Mouse (Mus musculus) midbrain, embryonic 14.5 days (tissue): Measurements from ENCODE around the gene Tpst2. TPM values are rescaled to one million over a fixed set of nuclear protein-coding genes. Genes with fewer than 3 reads are reported as not detected.

ENCODE experiments used
- ATAC-seq: fragments of 200-750 bp; cut with Nextera tagmentation; 2 replicates; pipeline ENCODE4 v1.8.0; 2017; ENCODE audit warnings: moderate number of reproducible peaks, moderate library complexity; ENCODE audit not compliant: low FRiP score, low TSS enrichment
- DNase-seq: peaks from one replicate; pipeline ENCODE4 v3.0.0-alpha.2; 2015
- H3K27ac ChIP-seq: fragments of 300-500 bp; sonication (generic); replicated peaks from 2 replicates; pipeline ENCODE4 v1.5.1; 2014; ENCODE audit warnings: mild to moderate bottlenecking, low read depth, low read length, moderate library complexity
- H3K27me3 ChIP-seq: fragments of 300-500 bp; sonication (generic); 2 replicates; pipeline ENCODE4 v1.6.1; 2014; ENCODE audit warnings: low read length, control low read depth, mixed read lengths; ENCODE audit not compliant: control insufficient read depth, insufficient read depth
- H3K36me3 ChIP-seq: fragments of 300-500 bp; sonication (generic); 2 replicates; pipeline ENCODE4 v1.6.1; 2014; ENCODE audit warnings: low read length, control low read depth; ENCODE audit not compliant: control insufficient read depth, insufficient read depth
- H3K4me1 ChIP-seq: fragments of 300-500 bp; sonication (generic); 2 replicates; pipeline ENCODE4 v1.6.1; 2014; ENCODE audit warnings: mild to moderate bottlenecking, antibody characterized with exemption, low read length, control low read depth; ENCODE audit not compliant: control insufficient read depth, insufficient read depth
- H3K4me2 ChIP-seq: fragments of 300-500 bp; sonication (generic); 2 replicates; pipeline ENCODE4 v1.6.1; 2014; ENCODE audit warnings: mild to moderate bottlenecking, low read length, moderate library complexity
- H3K4me3 ChIP-seq: fragments of 300-500 bp; sonication (generic); replicated peaks from 2 replicates; pipeline ENCODE4 v1.5.1; 2014; ENCODE audit warnings: low read depth, low read length
- H3K9ac ChIP-seq: fragments of 300-500 bp; sonication (generic); replicated peaks from 2 replicates; pipeline ENCODE4 v1.6.1; 2014; ENCODE audit warnings: mild to moderate bottlenecking, low read length, moderate library complexity
- H3K9me3 ChIP-seq: fragments of 300-500 bp; sonication (generic); 2 replicates; pipeline ENCODE4 v1.6.1; 2016; ENCODE audit warnings: low read length, control low read depth, mixed read lengths; ENCODE audit not compliant: control insufficient read depth
- WGBS: fragments of 180-500 bp; shearing (Covaris S2); extraction: QIAGEN DNeasy Blood & Tissue Kit; methylation state at CpG from one replicate; pipeline ENCODE4 v1.1.7; 2014; 5-methylcytosine and 5-hydroxymethylcytosine counted together
- polyA plus RNA-seq: library from polyadenylated mRNA; unstranded; fragments of >200 nt; fragmentation: Nextera tagmentation; extraction: Ambion mirVana; gene quantifications from 2 replicates; pipeline ENCODE4 v1.2.1, GENCODE M21; 2014

Tpst2 gene
- polyA plus RNA-seq, 1 experiment from 2014 or later: 26.4 TPM

DNA sequence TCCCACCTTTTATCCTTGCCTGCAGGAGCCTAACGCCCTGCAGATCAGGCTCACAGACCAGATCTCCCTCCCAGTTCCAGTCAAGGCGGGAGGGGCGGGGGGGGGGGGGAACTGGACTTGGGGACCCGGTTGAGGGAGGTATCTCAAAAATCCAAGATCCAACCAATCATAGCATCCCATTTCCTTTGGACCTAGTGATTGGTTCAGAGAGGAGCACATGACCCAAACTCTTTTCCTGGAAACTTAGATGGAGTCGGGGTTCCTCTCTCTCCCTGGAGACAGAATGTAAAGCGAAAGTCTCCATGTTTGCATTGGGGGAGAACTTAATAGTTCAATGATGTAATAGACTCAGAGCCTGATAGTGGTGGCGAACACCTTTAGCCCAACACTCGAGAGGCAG is 29.1 kb upstream of the Tpst2 start:
- Histone ChIP-seq H3K9me3 (no peaks in the 10 kb centered on the region), H3K36me3 (no peaks in the 10 kb centered on the region), H3K4me3 (no peak overlapping the region), H3K9ac (no peak overlapping the region), H3K27ac (no peak overlapping the region), H3K4me2 (no peak overlapping the region), H3K4me1 (no peaks in the 10 kb centered on the region), H3K27me3 (no peaks in the 10 kb centered on the region)
- WGBS: 44% methylated on average over 8 of the region's 8 CpGs
- no peak for DNase-seq
- ATAC-seq: no peak

DNA sequence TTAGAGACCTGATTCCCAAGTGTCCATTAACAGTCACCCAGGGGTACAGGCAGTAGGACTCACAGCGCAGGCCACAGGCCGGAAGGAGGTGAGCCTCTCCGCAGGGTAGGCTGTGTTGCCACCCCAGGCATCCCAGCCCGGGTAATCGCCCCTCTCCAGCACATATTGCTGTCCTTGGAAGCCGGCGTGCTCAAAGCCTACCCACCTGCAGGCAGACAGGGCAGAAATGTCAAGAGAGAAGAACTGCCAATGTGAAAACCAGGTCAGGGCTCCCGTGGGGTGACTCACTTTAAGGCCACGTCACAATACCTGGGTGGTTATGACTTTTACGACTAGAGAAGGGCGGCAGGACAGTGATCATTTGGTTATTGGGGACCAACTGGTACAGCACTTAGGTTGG is 27.4 kb upstream of the Tpst2 start:
- 92% methylated on average over 11 of the region's 11 CpGs for WGBS
- Histone ChIP-seq H3K9me3 (no peaks in the 10 kb centered on the region), H3K27ac (no peak overlapping the region), H3K27me3 (no peaks in the 10 kb centered on the region), H3K36me3 (no peaks in the 10 kb centered on the region), H3K4me2 (no peak overlapping the region), H3K4me1 (0 out of 2 replicates have a peak, but pooled peaks cover 2% of the 10 kb centered on the region), H3K9ac (no peak overlapping the region), H3K4me3 (no peak overlapping the region)
- ATAC-seq (no peak), DNase-seq (no peak)

DNA sequence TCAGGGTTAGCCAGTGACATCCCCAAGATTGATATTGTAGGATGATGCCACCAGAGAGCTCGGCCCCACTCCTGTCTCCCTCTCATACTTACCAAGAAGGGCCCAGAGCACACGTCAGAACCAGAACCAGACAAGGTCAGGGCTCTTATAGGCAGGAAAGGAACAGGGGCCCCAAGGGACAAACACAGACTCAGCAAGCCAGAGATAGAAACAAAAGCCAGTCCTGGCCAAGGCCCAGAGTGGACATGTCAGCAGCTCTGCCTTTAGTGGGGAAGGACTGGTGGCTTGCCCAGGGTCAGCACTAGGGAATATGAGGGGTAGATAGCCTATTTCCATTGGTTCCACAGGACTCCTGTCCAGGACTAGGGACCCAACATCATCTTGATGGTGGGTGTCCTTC is 24.1 kb upstream of the Tpst2 start, which contains the start of gene Cryba4:
Gene Cryba4 (minus strand): TSS at position 119 of the 400 bp plus-strand sequence.
- H3K36me3 ChIP-seq: no peaks in the 10 kb centered on the region
- WGBS: 85% methylated on average over 2 of the region's 2 CpGs
- H3K4me2 ChIP-seq: no peak within 1 kb of the TSS
- H3K27ac ChIP-seq: no peak within 1 kb of the TSS
- DNase-seq: no peak
- H3K9ac ChIP-seq: no peak within 1 kb of the TSS
- no peaks in the 10 kb centered on the region for H3K9me3 ChIP-seq
- ATAC-seq: no peak
- 0 out of 2 replicates have a peak, but pooled peaks cover 2% of the 10 kb centered on the region for H3K4me1 ChIP-seq
- H3K4me3 ChIP-seq: no peak within 1 kb of the TSS
- no peaks in the 10 kb centered on the region for H3K27me3 ChIP-seq

DNA sequence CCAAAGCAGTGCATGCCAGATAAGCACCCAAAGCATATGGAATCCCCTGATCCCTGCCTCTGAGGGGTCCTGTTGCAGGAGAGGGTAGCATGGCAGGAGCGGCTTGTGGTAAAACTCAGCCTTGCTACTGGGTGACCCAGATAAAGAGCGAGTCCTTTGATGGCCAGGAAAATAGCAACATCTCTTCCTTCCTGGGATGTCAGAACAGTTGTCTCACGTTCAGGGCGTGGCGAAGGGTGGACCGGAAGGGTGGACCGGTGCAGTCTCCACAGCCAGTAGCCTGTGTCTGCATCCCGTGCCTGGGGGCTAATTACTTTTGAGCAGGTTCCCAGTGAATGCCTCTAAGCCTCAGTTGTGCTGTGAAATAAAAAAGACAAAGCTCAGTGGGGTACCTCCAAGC is 23.3 kb upstream of the Tpst2 start:
- Histone ChIP-seq H3K27me3 (no peaks in the 10 kb centered on the region), H3K4me2 (no peak overlapping the region), H3K36me3 (no peaks in the 10 kb centered on the region), H3K4me3 (no peak overlapping the region), H3K9ac (no peak overlapping the region), H3K9me3 (no peaks in the 10 kb centered on the region), H3K27ac (no peak overlapping the region), H3K4me1 (0 out of 2 replicates have a peak, but pooled peaks cover 2% of the 10 kb centered on the region)
- ATAC-seq (no peak), DNase-seq (no peak)
- 21% methylated on average over 8 of the region's 8 CpGs for WGBS

DNA sequence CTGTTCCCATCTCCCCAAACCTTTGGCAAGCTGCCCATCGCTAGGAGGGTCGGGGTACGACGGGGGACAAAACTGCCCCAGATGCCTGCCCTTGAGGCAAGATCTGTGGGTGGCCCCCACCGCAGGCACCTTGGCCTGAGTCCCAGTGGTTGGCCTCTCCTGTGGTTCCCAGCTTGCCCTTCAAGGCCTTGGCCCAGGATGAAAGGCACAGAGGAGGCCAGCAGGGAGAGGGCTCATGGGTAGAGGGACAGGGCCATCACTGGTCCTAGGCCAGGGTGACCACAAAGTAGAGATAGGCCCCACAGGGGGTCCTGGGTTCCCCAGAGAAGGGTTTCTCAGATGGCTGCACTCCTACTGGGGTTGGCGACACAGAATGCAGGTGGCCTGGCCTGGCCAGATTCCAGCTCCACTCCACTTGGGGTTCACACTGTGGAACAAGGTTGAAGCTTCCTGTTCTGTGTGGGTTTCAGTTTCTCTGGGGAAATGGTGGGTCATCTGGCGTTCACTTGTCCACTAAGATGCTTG is 22.1 kb upstream of the Tpst2 start:
- Histone ChIP-seq H3K4me3 (no peak overlapping the region), H3K4me1 (0 out of 2 replicates have a peak, but pooled peaks cover 2% of the 10 kb centered on the region), H3K4me2 (no peak overlapping the region), H3K9ac (no peak overlapping the region), H3K27me3 (no peaks in the 10 kb centered on the region), H3K36me3 (no peaks in the 10 kb centered on the region), H3K27ac (no peak overlapping the region), H3K9me3 (no peaks in the 10 kb centered on the region)
- DNase-seq (no peak), ATAC-seq (no peak)
- WGBS: 74% methylated on average over 7 of the region's 7 CpGs

DNA sequence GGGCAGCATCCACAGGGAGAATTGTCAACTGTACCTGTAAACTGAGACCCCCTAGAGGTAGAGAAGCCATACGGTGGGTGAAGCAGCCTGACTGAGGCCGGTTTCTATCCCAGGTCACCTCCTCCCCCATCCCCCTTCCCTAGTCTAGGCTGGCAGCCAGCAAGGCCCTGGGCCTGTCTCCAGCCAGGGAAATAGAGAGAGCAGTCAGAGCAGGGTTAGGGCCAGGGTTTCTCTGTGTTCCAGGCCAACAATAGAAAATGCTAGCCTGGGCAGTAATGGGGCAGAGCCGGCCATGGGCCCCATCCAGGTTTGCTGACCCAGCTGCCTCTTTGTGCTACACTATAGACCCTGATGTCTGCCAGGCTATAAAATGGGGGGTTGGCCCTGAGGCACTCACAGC is 21.1 kb upstream of the Tpst2 start, which contains the start of gene Crybb1:
Gene Crybb1 (plus strand): TSS at position 390 of the 400 bp plus-strand sequence.
- no peaks in the 10 kb centered on the region for H3K36me3 ChIP-seq
- 46% methylated on average over 3 of the region's 3 CpGs for WGBS
- H3K4me1 ChIP-seq: 0 out of 2 replicates have a peak, but pooled peaks cover 2% of the 10 kb centered on the region
- no peak within 1 kb of the TSS for H3K4me2 ChIP-seq
- no peak within 1 kb of the TSS for H3K4me3 ChIP-seq
- no peak within 1 kb of the TSS for H3K27ac ChIP-seq
- no peak within 1 kb of the TSS for H3K9ac ChIP-seq
- no peaks in the 10 kb centered on the region for H3K27me3 ChIP-seq
- no peak for ATAC-seq
- no peaks in the 10 kb centered on the region for H3K9me3 ChIP-seq
- DNase-seq: no peak

DNA sequence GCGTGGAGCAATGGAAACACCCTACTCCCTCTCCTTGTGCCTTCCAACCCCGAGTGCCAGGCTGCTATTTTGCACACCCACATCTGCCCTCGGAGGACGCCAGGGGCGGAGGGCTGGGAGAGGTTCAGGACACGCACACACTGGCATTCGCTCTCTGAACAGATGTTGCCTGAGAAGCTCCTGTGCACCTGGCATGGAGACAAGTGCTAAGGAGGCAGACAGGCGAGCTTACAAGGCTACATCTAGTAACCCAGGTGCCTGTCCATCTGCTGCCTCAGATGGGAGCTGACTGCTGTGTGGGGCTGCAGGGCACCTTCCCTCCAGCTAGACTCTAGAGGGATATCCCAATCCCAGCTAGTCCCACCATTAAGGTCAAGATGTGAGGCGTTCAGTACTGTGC is 20.0 kb upstream of the Tpst2 start:
- Histone ChIP-seq H3K4me2 (no peak overlapping the region), H3K27ac (no peak overlapping the region), H3K4me3 (no peak overlapping the region), H3K27me3 (no peaks in the 10 kb centered on the region), H3K9me3 (no peaks in the 10 kb centered on the region), H3K4me1 (0 out of 2 replicates have a peak, but pooled peaks cover 2% of the 10 kb centered on the region), H3K9ac (no peak overlapping the region), H3K36me3 (no peaks in the 10 kb centered on the region)
- ATAC-seq (no peak), DNase-seq (no peak)
- 83% methylated on average over 9 of the region's 9 CpGs for WGBS

DNA sequence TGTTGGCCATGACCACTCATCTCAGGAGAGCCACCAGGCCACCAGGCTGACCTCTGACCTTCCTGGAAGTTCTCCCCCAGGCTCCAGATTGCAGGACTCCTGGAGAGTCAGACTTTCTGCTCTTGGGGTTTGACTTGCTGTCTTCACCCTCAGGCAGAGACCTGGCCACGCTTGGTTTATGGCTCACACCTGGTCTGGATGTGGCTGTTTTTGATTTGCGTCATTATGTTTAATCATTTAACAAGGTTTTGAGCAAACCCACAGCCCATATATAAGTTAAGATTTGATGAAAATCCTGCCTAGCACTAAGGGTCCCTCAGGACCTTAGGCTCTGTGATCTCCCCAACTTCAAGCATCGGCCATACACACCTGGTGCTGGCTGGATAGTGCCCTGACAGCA is 18.6 kb upstream of the Tpst2 start:
- WGBS: 84% methylated on average over 3 of the region's 3 CpGs
- 0 out of 2 replicates have a peak, but pooled peaks cover 2% of the 10 kb centered on the region for H3K4me1 ChIP-seq
- H3K27me3 ChIP-seq: no peaks in the 10 kb centered on the region
- H3K9ac ChIP-seq: no peak overlapping the region
- no peak overlapping the region for H3K27ac ChIP-seq
- no peaks in the 10 kb centered on the region for H3K36me3 ChIP-seq
- DNase-seq: no peak
- H3K4me3 ChIP-seq: no peak overlapping the region
- ATAC-seq: no peak
- H3K4me2 ChIP-seq: no peak overlapping the region
- H3K9me3 ChIP-seq: no peaks in the 10 kb centered on the region

DNA sequence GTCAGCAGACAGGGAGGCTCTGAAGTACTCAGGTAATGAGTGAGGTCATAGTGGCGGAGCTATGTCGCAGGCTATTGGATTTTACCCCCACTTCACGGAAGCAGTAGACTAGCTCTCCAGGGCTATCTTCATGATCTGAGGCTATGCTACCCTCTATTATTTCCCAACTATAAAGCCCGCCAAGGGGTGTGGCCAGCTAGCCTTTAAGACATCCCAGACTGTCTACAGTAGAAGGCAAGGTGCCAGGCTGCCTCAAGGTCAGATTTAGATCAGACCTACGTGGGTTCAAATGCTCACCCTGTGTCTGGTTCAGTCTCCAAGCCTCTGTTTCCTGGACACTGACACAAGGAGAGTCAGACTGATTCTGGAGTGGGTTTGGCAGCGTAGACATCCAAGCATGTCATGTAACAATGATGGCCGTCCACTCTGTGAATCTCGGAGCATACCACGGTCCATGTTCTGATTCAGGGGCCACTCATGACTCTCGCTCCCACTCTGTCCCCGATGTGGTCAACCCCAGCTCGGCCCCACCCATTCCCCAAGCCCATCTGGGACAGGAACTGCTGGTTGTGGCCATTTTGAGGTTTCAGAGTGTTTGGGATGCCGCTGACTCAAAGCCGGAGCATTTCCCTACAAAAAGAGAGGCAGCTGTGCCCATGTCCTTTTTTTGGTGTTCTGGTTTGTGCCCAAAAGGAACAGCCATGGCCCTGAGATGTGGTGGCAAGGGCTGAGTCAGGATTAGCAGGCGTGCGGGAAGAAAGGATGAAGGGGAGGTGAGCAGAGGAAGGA is 16.4 kb upstream of the Tpst2 start:
- no peak for DNase-seq
- H3K36me3 ChIP-seq: no peaks in the 10 kb centered on the region
- no peak overlapping the region for H3K27ac ChIP-seq
- no peak overlapping the region for H3K4me2 ChIP-seq
- ATAC-seq: no peak
- no peaks in the 10 kb centered on the region for H3K9me3 ChIP-seq
- H3K9ac ChIP-seq: no peak overlapping the region
- H3K4me3 ChIP-seq: no peak overlapping the region
- H3K4me1 ChIP-seq: no peaks in the 10 kb centered on the region
- WGBS: 91% methylated on average over 16 of the region's 16 CpGs
- H3K27me3 ChIP-seq: no peaks in the 10 kb centered on the region
